Mouse (Mus musculus) kidney, embryonic 14.5 days (tissue): ENCODE data around the gene Clspn. TPM values are rescaled to one million over a fixed set of nuclear protein-coding genes. Genes with fewer than 3 reads are reported as not detected.

Source experiments
- ATAC-seq: fragments of 200-750 bp; cut with Nextera tagmentation; 2 replicates; pipeline ENCODE4 v1.8.0; 2017; ENCODE audit warnings: moderate number of reproducible peaks, mild to moderate bottlenecking, moderate TSS enrichment, moderate library complexity; ENCODE audit not compliant: low FRiP score, low TSS enrichment
- H3K27ac ChIP-seq: fragments of 300-500 bp; sonication (generic); 2 replicates; pipeline ENCODE4 v1.5.1; 2014; ENCODE audit warnings: low read depth, mild to moderate bottlenecking, low read length, moderate library complexity, mixed read lengths
- H3K27me3 ChIP-seq: fragments of 300-500 bp; sonication (generic); 2 replicates; pipeline ENCODE4 v1.6.1; 2014; ENCODE audit warnings: mild to moderate bottlenecking, low read length; ENCODE audit not compliant: control insufficient read depth, insufficient read depth
- H3K36me3 ChIP-seq: fragments of 300-500 bp; sonication (generic); 2 replicates; pipeline ENCODE4 v1.6.1; 2014; ENCODE audit warnings: low read length, mixed read lengths; ENCODE audit not compliant: control insufficient read depth, insufficient read depth
- H3K4me1 ChIP-seq: fragments of 300-500 bp; sonication (generic); 2 replicates; pipeline ENCODE4 v1.6.1; 2014; ENCODE audit warnings: low read length, mixed read lengths; ENCODE audit not compliant: control insufficient read depth, insufficient read depth
- H3K4me2 ChIP-seq: fragments of 300-500 bp; sonication (generic); replicated peaks from 2 replicates; pipeline ENCODE4 v1.6.1; 2014; ENCODE audit warnings: low read depth, mild to moderate bottlenecking, low read length
- H3K4me3 ChIP-seq: fragments of 300-500 bp; sonication (generic); 2 replicates; pipeline ENCODE4 v1.5.1; 2014; ENCODE audit warnings: mild to moderate bottlenecking, low read length
- H3K9ac ChIP-seq: fragments of 300-500 bp; sonication (generic); 2 replicates; pipeline ENCODE4 v1.6.1; 2014; ENCODE audit warnings: low read depth, mild to moderate bottlenecking, low read length, moderate library complexity
- H3K9me3 ChIP-seq: fragments of 300-500 bp; sonication (generic); 2 replicates; pipeline ENCODE4 v1.6.1; 2016; ENCODE audit warnings: low read length; ENCODE audit not compliant: control insufficient read depth
- WGBS: fragments of 180-500 bp; shearing (Covaris S2); extraction: QIAGEN DNeasy Blood & Tissue Kit; methylation state at CpG from one replicate; pipeline ENCODE4 v1.1.7; 2014; 5-methylcytosine and 5-hydroxymethylcytosine counted together
- microRNA-seq: library from miRNA; unstranded; fragments of <30 nt; microRNA quantifications from one replicate; pipeline ENCODE4, GENCODE M21; 2016
- polyA plus RNA-seq: library from polyadenylated mRNA; unstranded; fragments of >200 nt; fragmentation: Nextera tagmentation; extraction: Ambion mirVana; gene quantifications from 2 replicates; pipeline ENCODE4 v1.2.1, GENCODE M21; 2014

The Clspn gene
- polyA plus RNA-seq, 1 experiment from 2014 or later, result 54.1 TPM

DNA sequence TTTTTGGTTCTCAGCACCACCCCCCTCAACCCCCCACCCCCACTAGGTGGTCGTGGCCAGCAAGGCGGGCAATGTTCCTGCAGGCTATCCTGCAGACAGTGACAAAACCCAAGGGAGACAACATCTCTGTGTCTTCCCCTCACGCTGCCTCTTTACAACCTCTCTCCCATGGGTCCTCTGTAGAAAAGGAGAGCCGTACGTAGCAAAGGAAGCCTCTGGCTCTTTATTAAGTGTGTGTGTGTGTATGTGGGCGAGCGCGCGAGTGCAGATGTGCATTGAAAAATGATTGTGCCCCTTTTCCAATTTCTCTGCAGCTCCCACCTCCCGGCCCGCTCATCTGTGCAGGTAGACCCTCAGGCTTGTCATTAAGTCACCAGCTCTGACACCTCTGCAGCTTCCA, 79.6 kb downstream of the Clspn start:
- Histone ChIP-seq H3K27me3 (peaks cover 25% of the 10 kb centered on the region), H3K27ac (no peak overlapping the region)
- WGBS, result 19% methylated on average over 11 of the region's 11 CpGs

DNA sequence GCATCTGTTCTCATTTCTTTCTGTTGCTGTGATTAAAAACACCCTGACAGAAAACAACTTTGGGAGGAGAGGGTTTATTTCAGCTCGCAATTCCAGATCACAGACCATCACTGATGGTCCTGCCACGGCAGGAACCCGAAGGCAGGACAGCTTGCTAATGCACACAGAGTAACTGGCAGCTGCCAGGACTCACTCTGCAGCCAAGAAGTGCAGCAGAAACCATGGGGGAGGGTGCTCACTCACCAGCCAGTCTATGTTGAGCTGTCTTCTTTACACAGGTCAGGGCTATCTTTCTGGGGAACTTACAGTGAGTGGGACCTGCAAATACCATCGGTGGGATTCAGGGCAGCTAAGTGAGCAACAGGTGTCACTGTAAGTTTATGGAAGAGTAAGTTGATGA, 80.7 kb downstream of the Clspn start:
- WGBS, result 75% methylated on average over 4 of the region's 4 CpGs
- H3K27ac ChIP-seq, result no peak overlapping the region
- H3K36me3 ChIP-seq, result no peaks in the 10 kb centered on the region
- no peak for ATAC-seq
- H3K9me3 ChIP-seq, result no peaks in the 10 kb centered on the region
- no peak overlapping the region for H3K4me2 ChIP-seq
- H3K9ac ChIP-seq, result no peak overlapping the region
- no peaks in the 10 kb centered on the region for H3K4me1 ChIP-seq
- peaks cover 25% of the 10 kb centered on the region for H3K27me3 ChIP-seq
- no peak overlapping the region for H3K4me3 ChIP-seq

More for the DNA sequence above, 79.6 kb downstream of the Clspn start:
- no peaks in the 10 kb centered on the region for H3K9me3 ChIP-seq
- no peak overlapping the region for H3K4me2 ChIP-seq
- H3K36me3 ChIP-seq, result no peaks in the 10 kb centered on the region
- H3K4me1 ChIP-seq, result no peaks in the 10 kb centered on the region
- ATAC-seq, result no peak
- H3K4me3 ChIP-seq, result no peak overlapping the region
- no peak overlapping the region for H3K9ac ChIP-seq

DNA sequence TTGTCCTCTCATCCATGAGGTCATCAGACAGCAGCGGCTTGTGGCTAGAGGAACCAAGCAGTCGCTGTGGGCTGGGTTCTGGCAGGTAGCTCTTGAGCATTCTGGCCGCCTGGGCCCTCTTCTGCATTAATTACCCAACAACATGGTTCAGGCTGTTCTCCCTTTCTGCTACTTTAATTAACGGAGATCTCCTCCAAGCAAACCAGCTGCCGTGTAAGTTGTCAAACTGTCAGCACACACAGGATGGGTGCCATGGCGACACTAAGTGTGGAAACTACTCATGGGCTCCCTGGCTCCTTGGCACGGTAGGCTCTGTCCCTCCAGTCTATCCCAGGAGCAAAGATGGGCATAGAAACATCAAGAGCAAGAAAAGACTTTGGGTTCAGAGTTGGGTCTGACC, 82.6 kb downstream of the Clspn start:
- 63% methylated on average over 7 of the region's 7 CpGs for WGBS

DNA sequence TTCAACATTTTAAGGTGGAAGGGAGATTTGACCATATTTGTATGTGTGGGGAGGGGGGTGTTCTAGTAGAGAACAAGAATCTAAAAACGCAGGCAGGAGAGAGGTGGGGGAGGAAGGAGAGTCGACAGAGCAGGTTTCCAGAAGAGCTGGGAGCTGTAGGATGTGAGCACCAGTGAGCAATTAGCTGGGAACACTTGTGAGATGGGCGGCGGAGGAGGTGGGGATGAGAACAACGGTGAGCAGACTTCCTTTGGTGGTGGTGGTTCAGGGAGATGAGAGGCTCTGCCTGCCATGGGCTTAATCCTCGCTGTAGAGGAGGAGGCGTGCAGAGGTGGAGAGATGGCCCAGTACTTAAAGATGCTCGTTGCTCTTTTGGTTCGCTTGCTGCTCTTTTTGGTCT, 85.2 kb downstream of the Clspn start:
- no peaks in the 10 kb centered on the region for H3K9me3 ChIP-seq
- H3K4me2 ChIP-seq, result no peak overlapping the region
- no peak for ATAC-seq
- H3K27me3 ChIP-seq, result peaks cover 13% of the 10 kb centered on the region; the same call in 1 of the 2 replicates
- no peak overlapping the region for H3K9ac ChIP-seq
- no peak overlapping the region for H3K27ac ChIP-seq
- no peak overlapping the region for H3K4me3 ChIP-seq
- WGBS, result 28% methylated on average over 9 of the region's 9 CpGs
- no peaks in the 10 kb centered on the region for H3K4me1 ChIP-seq
- H3K36me3 ChIP-seq, result no peaks in the 10 kb centered on the region

More for the DNA sequence above, 82.6 kb downstream of the Clspn start:
- no peak overlapping the region for H3K4me2 ChIP-seq
- no peaks in the 10 kb centered on the region for H3K36me3 ChIP-seq
- H3K4me3 ChIP-seq, result no peak overlapping the region
- H3K27ac ChIP-seq, result no peak overlapping the region
- no peaks in the 10 kb centered on the region for H3K4me1 ChIP-seq
- no peaks in the 10 kb centered on the region for H3K9me3 ChIP-seq
- peaks cover 25% of the 10 kb centered on the region for H3K27me3 ChIP-seq
- ATAC-seq, result no peak
- no peak overlapping the region for H3K9ac ChIP-seq

Small RNAs within 50 kb of the gene (microRNA-seq; reads per million reads assigned to microRNA genes)
- not detected for gene Mir7119

Other genes with a start within 250 kb of the Clspn start
- 53.0 and 57.6 TPM in 2 replicates for gene Adprhl2, start 235.2 kb upstream of the Clspn start, polyA plus RNA-seq
- gene Tekt2, start 231.2 kb upstream of the Clspn start, polyA plus RNA-seq, result 2.2 and 5.1 TPM in 2 replicates
- 13.7 and 15.6 TPM in 2 replicates for gene Ago3, start 127.4 kb upstream of the Clspn start, polyA plus RNA-seq
- gene Ago1, start 88.4 kb upstream of the Clspn start, polyA plus RNA-seq, result 8.0 and 8.4 TPM in 2 replicates
- gene Ago4, start 23.5 kb upstream of the Clspn start, polyA plus RNA-seq, result 1.3 and 1.9 TPM in 2 replicates
- 2.4 and 2.6 TPM in 2 replicates for gene 5730409E04Rik, start 52.9 kb downstream of the Clspn start, polyA plus RNA-seq
- 510 and 601 TPM in 2 replicates for gene Psmb2, start 120.7 kb downstream of the Clspn start, polyA plus RNA-seq
- gene Tfap2e, start 179.3 kb downstream of the Clspn start, polyA plus RNA-seq, result not detected in 2 replicates
- 15.0 and 24.7 TPM in 2 replicates for gene Ncdn, start 196.5 kb downstream of the Clspn start, polyA plus RNA-seq
- gene AU040320, start 196.6 kb downstream of the Clspn start, polyA plus RNA-seq, result 19.3 and 23.4 TPM in 2 replicates